Mouse (Mus musculus): ENCODE data around the gene Phlda1. TPM values are rescaled to one million over a fixed set of nuclear protein-coding genes. Genes with fewer than 3 reads are reported as not detected.

Phlda1 gene
- polyA plus RNA-seq, 1 experiment from 2014 or later = 30.8 TPM

GRCm38 (mm10) chr10:111516804-111517436 is 10.8 kb downstream of the Phlda1 start:
- H3K4me2 ChIP-seq (ENCODE audit: low read length) = no peak overlapping the region
- no peak overlapping the region for H3K9ac ChIP-seq (ENCODE audit: low read depth, low read length)
- H3K27ac ChIP-seq (ENCODE audit: low read length) = no peak overlapping the region
- 89% methylated on average over 8 of the region's 8 CpGs for WGBS
- H3K27me3 ChIP-seq (ENCODE audit: control insufficient read depth, insufficient read depth, low read depth, low read length) = no peaks in the 10 kb centered on the region
- peaks cover 13% of the 10 kb centered on the region for H3K4me1 ChIP-seq (ENCODE audit: control insufficient read depth, insufficient read depth, low read length)
- H3K9me3 ChIP-seq (replicated peaks; ENCODE audit: control insufficient read depth, low read length, poor library complexity, severe bottlenecking) = no peaks in the 10 kb centered on the region
- H3K4me3 ChIP-seq (ENCODE audit: low read depth, low read length) = no peak overlapping the region
- no peak for ATAC-seq
- H3K36me3 ChIP-seq (ENCODE audit: control insufficient read depth, insufficient read depth, low read length) = no peaks in the 10 kb centered on the region

DNA sequence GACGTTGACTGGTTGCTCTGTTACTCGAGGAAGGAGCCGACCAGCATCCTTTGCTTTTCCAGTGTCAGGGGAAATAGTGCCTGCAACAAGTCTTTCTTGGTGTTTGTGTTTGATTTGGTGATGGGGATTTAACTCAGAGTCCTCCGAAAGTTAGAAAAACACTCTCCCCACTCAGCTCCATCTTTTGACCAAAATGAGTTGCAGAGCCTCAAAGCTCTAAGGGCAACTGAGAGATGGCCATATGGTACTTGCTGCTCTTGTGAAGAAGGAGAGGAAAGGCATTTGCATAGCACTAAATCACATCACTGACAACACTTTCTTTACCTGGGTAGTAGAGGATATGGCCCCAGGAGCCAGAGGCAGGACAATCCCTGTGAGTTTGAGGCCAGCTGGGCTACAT is 12.3 kb downstream of the Phlda1 start:
- H3K4me3 ChIP-seq (ENCODE audit: low read depth, low read length) = no peak overlapping the region
- no peak overlapping the region for H3K9ac ChIP-seq (ENCODE audit: low read depth, low read length)
- H3K27me3 ChIP-seq (ENCODE audit: control insufficient read depth, insufficient read depth, low read depth, low read length) = no peaks in the 10 kb centered on the region
- no peak for ATAC-seq
- no peaks in the 10 kb centered on the region for H3K36me3 ChIP-seq (ENCODE audit: control insufficient read depth, insufficient read depth, low read length)
- H3K27ac ChIP-seq (ENCODE audit: low read length) = no peak overlapping the region
- H3K4me1 ChIP-seq (ENCODE audit: control insufficient read depth, insufficient read depth, low read length) = peaks cover 13% of the 10 kb centered on the region
- WGBS = 91% methylated on average over 4 of the region's 4 CpGs
- no peaks in the 10 kb centered on the region for H3K9me3 ChIP-seq (replicated peaks; ENCODE audit: control insufficient read depth, low read length, poor library complexity, severe bottlenecking)
- no peak overlapping the region for H3K4me2 ChIP-seq (ENCODE audit: low read length)

DNA sequence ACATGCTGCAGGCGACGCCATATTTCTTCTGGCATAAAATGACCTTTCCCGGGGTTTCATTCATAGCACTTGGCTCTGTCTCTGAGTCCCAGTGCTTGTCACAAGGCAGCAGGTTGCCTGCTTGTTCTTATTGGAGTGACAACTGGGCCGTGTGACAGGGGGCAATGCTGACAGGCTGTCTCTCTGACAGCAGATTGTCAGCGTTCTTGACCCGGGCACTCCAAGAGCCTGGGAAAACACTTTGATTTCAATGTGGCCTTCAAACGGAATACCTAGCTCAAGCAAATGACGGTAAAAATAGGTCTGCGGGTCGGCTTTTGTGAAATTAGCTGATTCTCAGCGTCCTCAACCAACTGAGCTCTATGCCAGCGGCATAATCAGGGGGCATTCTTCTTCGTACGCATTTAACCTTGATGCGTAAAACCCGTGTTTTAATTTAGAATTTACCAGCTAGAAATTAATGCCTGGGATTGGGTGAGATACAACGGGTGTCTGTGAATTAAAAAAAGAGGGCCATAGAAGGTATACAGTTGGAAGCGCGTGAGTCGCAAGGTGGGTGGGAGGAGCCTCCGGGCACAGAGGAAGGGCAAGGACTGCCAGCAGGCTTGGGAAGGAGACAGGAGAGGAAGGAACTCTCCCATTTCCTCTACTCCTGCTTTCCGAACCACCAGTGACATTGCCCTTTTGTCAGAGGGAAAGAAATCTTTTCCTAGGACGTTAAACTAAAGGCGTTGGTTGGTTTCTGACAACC is 13.7 kb downstream of the Phlda1 start:
- Histone ChIP-seq H3K4me3 (ENCODE audit: low read depth, low read length) (peak overlapping the region; percentile 18; the same call in 1 of the 2 replicates), H3K4me2 (ENCODE audit: low read length) (peak overlapping the region; percentile 51), H3K27ac (ENCODE audit: low read length) (peak overlapping the region; percentile 64), H3K4me1 (ENCODE audit: control insufficient read depth, insufficient read depth, low read length) (peaks cover 13% of the 10 kb centered on the region), H3K27me3 (ENCODE audit: control insufficient read depth, insufficient read depth, low read depth, low read length) (no peaks in the 10 kb centered on the region), H3K36me3 (ENCODE audit: control insufficient read depth, insufficient read depth, low read length) (no peaks in the 10 kb centered on the region), H3K9me3 (replicated peaks; ENCODE audit: control insufficient read depth, low read length, poor library complexity, severe bottlenecking) (no peaks in the 10 kb centered on the region), H3K9ac (ENCODE audit: low read depth, low read length) (peak overlapping the region; percentile 42; the same call in 1 of the 2 replicates)
- 26% methylated on average over 24 of the region's 24 CpGs for WGBS
- peak; percentile 63 for ATAC-seq

GRCm38 (mm10) chr10:111520621-111521020 is 14.5 kb downstream of the Phlda1 start:
- WGBS = 61% methylated on average over 3 of the region's 3 CpGs
- Histone ChIP-seq H3K4me1 (ENCODE audit: control insufficient read depth, insufficient read depth, low read length) (peaks cover 13% of the 10 kb centered on the region), H3K36me3 (ENCODE audit: control insufficient read depth, insufficient read depth, low read length) (no peaks in the 10 kb centered on the region), H3K27me3 (ENCODE audit: control insufficient read depth, insufficient read depth, low read depth, low read length) (no peaks in the 10 kb centered on the region), H3K9ac (ENCODE audit: low read depth, low read length) (no peak overlapping the region), H3K9me3 (replicated peaks; ENCODE audit: control insufficient read depth, low read length, poor library complexity, severe bottlenecking) (no peaks in the 10 kb centered on the region), H3K4me2 (ENCODE audit: low read length) (no peak overlapping the region), H3K4me3 (ENCODE audit: low read depth, low read length) (no peak overlapping the region), H3K27ac (ENCODE audit: low read length) (0 out of 2 replicates have a peak overlapping the region, but pooled peaks have one; percentile 28)
- no peak for ATAC-seq

GRCm38 (mm10) chr10:111521636-111522035 is 15.6 kb downstream of the Phlda1 start:
- Histone ChIP-seq H3K4me1 (ENCODE audit: control insufficient read depth, insufficient read depth, low read length) (peaks cover 13% of the 10 kb centered on the region), H3K4me3 (ENCODE audit: low read depth, low read length) (no peak overlapping the region), H3K36me3 (ENCODE audit: control insufficient read depth, insufficient read depth, low read length) (no peaks in the 10 kb centered on the region), H3K27ac (ENCODE audit: low read length) (no peak overlapping the region), H3K4me2 (ENCODE audit: low read length) (no peak overlapping the region), H3K9ac (ENCODE audit: low read depth, low read length) (no peak overlapping the region), H3K9me3 (replicated peaks; ENCODE audit: control insufficient read depth, low read length, poor library complexity, severe bottlenecking) (no peaks in the 10 kb centered on the region), H3K27me3 (ENCODE audit: control insufficient read depth, insufficient read depth, low read depth, low read length) (no peaks in the 10 kb centered on the region)
- WGBS = 69% methylated on average over 4 of the region's 4 CpGs
- ATAC-seq = no peak

GRCm38 (mm10) chr10:111522230-111522629 is 16.1 kb downstream of the Phlda1 start:
- Histone ChIP-seq H3K9ac (ENCODE audit: low read depth, low read length) (no peak overlapping the region), H3K36me3 (ENCODE audit: control insufficient read depth, insufficient read depth, low read length) (no peaks in the 10 kb centered on the region), H3K4me1 (ENCODE audit: control insufficient read depth, insufficient read depth, low read length) (peaks cover 13% of the 10 kb centered on the region), H3K4me2 (ENCODE audit: low read length) (no peak overlapping the region), H3K9me3 (replicated peaks; ENCODE audit: control insufficient read depth, low read length, poor library complexity, severe bottlenecking) (no peaks in the 10 kb centered on the region), H3K27me3 (ENCODE audit: control insufficient read depth, insufficient read depth, low read depth, low read length) (no peaks in the 10 kb centered on the region), H3K4me3 (ENCODE audit: low read depth, low read length) (no peak overlapping the region), H3K27ac (ENCODE audit: low read length) (no peak overlapping the region)
- no peak for ATAC-seq
- 75% methylated on average over 4 of the region's 4 CpGs for WGBS

DNA sequence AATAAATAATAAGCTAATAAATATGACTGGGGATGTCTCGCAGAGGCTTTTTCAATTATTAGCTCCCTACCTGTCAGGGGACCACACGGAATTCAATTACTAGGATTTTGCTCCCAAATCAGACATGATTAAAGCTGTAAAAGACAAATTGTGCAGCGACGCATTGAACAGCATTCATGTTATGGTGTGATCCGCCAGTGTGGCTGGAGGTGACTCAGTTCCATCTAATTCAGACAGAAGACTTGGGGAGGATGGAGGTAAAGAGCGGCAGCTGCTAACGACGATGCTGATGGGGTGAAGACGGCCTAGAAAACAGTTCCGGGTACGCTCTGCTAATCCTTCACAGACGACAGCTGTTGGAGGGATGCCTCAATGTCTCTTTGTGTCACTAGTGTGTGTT is 17.8 kb downstream of the Phlda1 start:
- no peak overlapping the region for H3K4me2 ChIP-seq (ENCODE audit: low read length)
- H3K36me3 ChIP-seq (ENCODE audit: control insufficient read depth, insufficient read depth, low read length) = no peaks in the 10 kb centered on the region
- no peak overlapping the region for H3K27ac ChIP-seq (ENCODE audit: low read length)
- peaks cover 13% of the 10 kb centered on the region for H3K4me1 ChIP-seq (ENCODE audit: control insufficient read depth, insufficient read depth, low read length)
- no peak overlapping the region for H3K9ac ChIP-seq (ENCODE audit: low read depth, low read length)
- H3K4me3 ChIP-seq (ENCODE audit: low read depth, low read length) = no peak overlapping the region
- WGBS = 30% methylated on average over 12 of the region's 12 CpGs
- H3K9me3 ChIP-seq (replicated peaks; ENCODE audit: control insufficient read depth, low read length, poor library complexity, severe bottlenecking) = no peaks in the 10 kb centered on the region
- no peak for ATAC-seq
- H3K27me3 ChIP-seq (ENCODE audit: control insufficient read depth, insufficient read depth, low read depth, low read length) = no peaks in the 10 kb centered on the region

DNA sequence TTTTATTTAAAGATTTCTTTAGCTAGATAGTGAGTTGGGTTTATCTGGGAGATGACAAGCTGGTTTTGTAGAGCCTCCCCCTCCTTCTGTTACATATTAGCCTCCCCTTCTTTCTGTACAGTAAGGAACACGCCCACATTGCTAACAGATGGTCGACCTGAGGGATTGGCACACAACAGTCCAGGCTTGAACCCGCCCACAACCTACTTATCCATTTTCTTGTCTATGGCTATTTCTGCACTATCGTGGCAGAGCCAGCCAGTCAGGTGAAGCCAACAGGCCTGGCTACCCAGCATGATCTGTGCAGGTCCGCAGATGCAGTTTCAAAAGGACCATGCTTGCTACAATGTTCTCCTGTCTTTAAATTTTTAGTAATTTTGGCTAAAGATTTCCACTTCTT is 21.0 kb downstream of the Phlda1 start:
- H3K4me3 ChIP-seq (ENCODE audit: low read depth, low read length) = no peak overlapping the region
- H3K9ac ChIP-seq (ENCODE audit: low read depth, low read length) = no peak overlapping the region
- H3K4me2 ChIP-seq (ENCODE audit: low read length) = no peak overlapping the region
- no peak overlapping the region for H3K27ac ChIP-seq (ENCODE audit: low read length)
- WGBS = 81% methylated on average over 5 of the region's 5 CpGs
- no peaks in the 10 kb centered on the region for H3K4me1 ChIP-seq (ENCODE audit: control insufficient read depth, insufficient read depth, low read length)
- H3K27me3 ChIP-seq (ENCODE audit: control insufficient read depth, insufficient read depth, low read depth, low read length) = no peaks in the 10 kb centered on the region
- ATAC-seq = no peak
- no peaks in the 10 kb centered on the region for H3K9me3 ChIP-seq (replicated peaks; ENCODE audit: control insufficient read depth, low read length, poor library complexity, severe bottlenecking)
- H3K36me3 ChIP-seq (ENCODE audit: control insufficient read depth, insufficient read depth, low read length) = no peaks in the 10 kb centered on the region

- WGBS = 96% methylated on average over 7 of the region's 7 CpGs
- ATAC-seq = no peak
Measured at GRCm38 (mm10) chr10:111527613-111528012, 21.5 kb downstream of the Phlda1 start.

More at GRCm38 (mm10) chr10:111527613-111528012, 21.5 kb downstream of the Phlda1 start:
- Histone ChIP-seq H3K4me2 (ENCODE audit: low read length) (no peak overlapping the region), H3K9ac (ENCODE audit: low read depth, low read length) (no peak overlapping the region), H3K27me3 (ENCODE audit: control insufficient read depth, insufficient read depth, low read depth, low read length) (no peaks in the 10 kb centered on the region), H3K27ac (ENCODE audit: low read length) (no peak overlapping the region), H3K36me3 (ENCODE audit: control insufficient read depth, insufficient read depth, low read length) (no peaks in the 10 kb centered on the region), H3K4me1 (ENCODE audit: control insufficient read depth, insufficient read depth, low read length) (no peaks in the 10 kb centered on the region), H3K9me3 (replicated peaks; ENCODE audit: control insufficient read depth, low read length, poor library complexity, severe bottlenecking) (no peaks in the 10 kb centered on the region), H3K4me3 (ENCODE audit: low read depth, low read length) (no peak overlapping the region)
